In genomic region chr4:134673882-134674463, GRCm38 (mm10) we compare ENCODE assay signal across 13 mouse cellular contexts. TPM values are rescaled to one million over a fixed set of nuclear protein-coding genes. Genes with fewer than 3 reads are reported as not detected.
DNase-seq lines count a peak whose midpoint lies in the region; ATAC-seq and TF ChIP-seq lines count a peak whose summit lies in the region.
"Had no signal": no experiment of that assay in that cellular context is flagged by ENCODE, and none has a peak within 500 bp of the region (broad histone marks: within the 10 kb centered on the region; RNA-seq: fewer than 3 reads in every experiment).

No protein-coding gene starts in this region.

- H3K9ac ChIP-seq in forebrain, embryonic 14.5 days (ENCODE audit: low read length) = no peak overlapping the region
- no peak overlapping the region for H3K9ac ChIP-seq in forebrain, embryonic 11.5 days (ENCODE audit: low read length)
- H3K9ac ChIP-seq in midbrain, embryonic 11.5 days (ENCODE audit: low read length) = no peak overlapping the region
- no peak overlapping the region for H3K9ac ChIP-seq in midbrain, postnatal 0 days (replicated peaks; ENCODE audit: low read length, poor library complexity, severe bottlenecking)
- H3K9ac ChIP-seq: limb, embryonic 12.5 days had no signal

- no peaks in the 10 kb centered on the region for H3K36me3 ChIP-seq in forebrain, embryonic 14.5 days (ENCODE audit: control insufficient read depth, insufficient read depth, low read length)
- no peaks in the 10 kb centered on the region for H3K36me3 ChIP-seq in forebrain, embryonic 11.5 days (ENCODE audit: control insufficient read depth, insufficient read depth, low read length)
- H3K36me3 ChIP-seq in midbrain, embryonic 11.5 days (ENCODE audit: control insufficient read depth, insufficient read depth, low read length) = no peaks in the 10 kb centered on the region
- no peaks in the 10 kb centered on the region for H3K36me3 ChIP-seq in midbrain, embryonic 10.5 days
- H3K36me3 ChIP-seq in midbrain, postnatal 0 days (ENCODE audit: insufficient read depth, low read length) = no peaks in the 10 kb centered on the region
- H3K36me3 ChIP-seq: limb, embryonic 12.5 days had no signal

- no peaks in the 10 kb centered on the region for H3K9me3 ChIP-seq in forebrain, embryonic 14.5 days (replicated peaks; ENCODE audit: control insufficient read depth, low read length)
- H3K9me3 ChIP-seq in forebrain, embryonic 11.5 days (ENCODE audit: control insufficient read depth, low read length) = no peaks in the 10 kb centered on the region
- H3K9me3 ChIP-seq in midbrain, embryonic 11.5 days (ENCODE audit: control insufficient read depth, low read length) = no peaks in the 10 kb centered on the region
- H3K9me3 ChIP-seq in midbrain, embryonic 10.5 days (replicated peaks) = no peaks in the 10 kb centered on the region
- no peaks in the 10 kb centered on the region for H3K9me3 ChIP-seq in midbrain, postnatal 0 days (ENCODE audit: low read length)
- H3K9me3 ChIP-seq: limb, embryonic 12.5 days had no signal

- no peak overlapping the region for H3K27ac ChIP-seq in forebrain, embryonic 14.5 days (ENCODE audit: low read depth, low read length)
- H3K27ac ChIP-seq in forebrain, embryonic 11.5 days (ENCODE audit: low read depth, low read length) = no peak overlapping the region
- no peak overlapping the region for H3K27ac ChIP-seq in midbrain, embryonic 11.5 days (ENCODE audit: low read depth, low read length)
- H3K27ac ChIP-seq in midbrain, embryonic 10.5 days (replicated peaks) = no peak overlapping the region
- H3K27ac ChIP-seq in midbrain, postnatal 0 days (ENCODE audit: low read depth, low read length) = no peak overlapping the region
- H3K27ac ChIP-seq: heart, adult 2 months; limb, embryonic 12.5 days had no signal

- ATAC-seq in forebrain, embryonic 14.5 days = no peak
- ATAC-seq in forebrain, embryonic 11.5 days (replicated peaks; ENCODE audit: low FRiP score) = no peak
- no peak for ATAC-seq in midbrain, embryonic 11.5 days (ENCODE audit: low FRiP score)
- peak; percentile 47; the same call in 1 of the 2 replicates for ATAC-seq in midbrain, postnatal 0 days (ENCODE audit: low FRiP score)
- ATAC-seq: lung, postnatal 0 days had no signal

- H3K4me3 ChIP-seq in forebrain, embryonic 14.5 days (ENCODE audit: low read depth, low read length) = no peak overlapping the region
- H3K4me3 ChIP-seq in forebrain, embryonic 11.5 days (ENCODE audit: low read depth, low read length) = no peak overlapping the region
- no peak overlapping the region for H3K4me3 ChIP-seq in midbrain, embryonic 11.5 days (ENCODE audit: low read depth, low read length)
- no peak overlapping the region for H3K4me3 ChIP-seq in midbrain, embryonic 10.5 days
- no peak overlapping the region for H3K4me3 ChIP-seq in midbrain, postnatal 0 days (ENCODE audit: low read depth, low read length)
- H3K4me3 ChIP-seq: heart, adult 2 months; limb, embryonic 12.5 days had no signal

- peak; percentile 35 for DNase-seq in forebrain, embryonic 14.5 days (ENCODE audit: low spot score)
- DNase-seq in forebrain, embryonic 11.5 days (ENCODE audit: low spot score) = no peak
- DNase-seq in midbrain, embryonic 11.5 days (ENCODE audit: low spot score, missing footprints) = peak; percentile 60
- no peak for DNase-seq in midbrain, embryonic 10.5 days (ENCODE audit: low spot score)
- DNase-seq in cerebellum, postnatal 14 days = peak; percentile 78
- peak; percentile 85 for DNase-seq in midbrain, postnatal 0 days (ENCODE audit: low spot score)
- DNase-seq in spleen, postnatal 14 days (ENCODE audit: low spot score in 2 of 2) = no peak
- DNase-seq in heart, postnatal 36 days = no peak
- DNase-seq: adrenal gland, adult 2 months; kidney, postnatal 36 days had no signal

- H3K4me2 ChIP-seq in forebrain, embryonic 14.5 days (ENCODE audit: low read length) = no peak overlapping the region
- no peak overlapping the region for H3K4me2 ChIP-seq in forebrain, embryonic 11.5 days (ENCODE audit: low read depth, low read length, severe bottlenecking)
- no peak overlapping the region for H3K4me2 ChIP-seq in midbrain, embryonic 11.5 days
- no peak overlapping the region for H3K4me2 ChIP-seq in midbrain, postnatal 0 days (ENCODE audit: low read depth, low read length, poor library complexity, severe bottlenecking)
- H3K4me2 ChIP-seq: limb, embryonic 12.5 days had no signal

- no peaks in the 10 kb centered on the region for H3K27me3 ChIP-seq in forebrain, embryonic 14.5 days (replicated peaks; ENCODE audit: control insufficient read depth, insufficient read depth, low read length)
- H3K27me3 ChIP-seq in forebrain, embryonic 11.5 days (ENCODE audit: control insufficient read depth, insufficient read depth, low read length) = no peaks in the 10 kb centered on the region
- no peaks in the 10 kb centered on the region for H3K27me3 ChIP-seq in midbrain, embryonic 11.5 days (ENCODE audit: control insufficient read depth, insufficient read depth, low read length)
- H3K27me3 ChIP-seq in midbrain, embryonic 10.5 days (ENCODE audit: low read depth, poor library complexity, severe bottlenecking) = peaks cover 26% of the 10 kb centered on the region; the same call in 1 of the 2 replicates
- H3K27me3 ChIP-seq in midbrain, postnatal 0 days (ENCODE audit: insufficient read depth, low read length) = no peaks in the 10 kb centered on the region
- H3K27me3 ChIP-seq: limb, embryonic 12.5 days had no signal

- no peak for TF ChIP-seq CTCF in midbrain, postnatal 0 days (IDR thresholded peaks at IDR 0.05)

- H3K4me1 ChIP-seq in forebrain, embryonic 14.5 days (ENCODE audit: control insufficient read depth, insufficient read depth, low read length) = peaks cover 10% of the 10 kb centered on the region
- peaks cover 4% of the 10 kb centered on the region; the same call in 1 of the 2 replicates for H3K4me1 ChIP-seq in forebrain, embryonic 11.5 days (replicated peaks; ENCODE audit: control insufficient read depth, insufficient read depth, low read length)
- peaks cover 20% of the 10 kb centered on the region for H3K4me1 ChIP-seq in midbrain, embryonic 11.5 days (ENCODE audit: control insufficient read depth, insufficient read depth, low read length)
- H3K4me1 ChIP-seq in midbrain, embryonic 10.5 days = peaks cover 77% of the 10 kb centered on the region
- peaks cover 7% of the 10 kb centered on the region; the same call in 1 of the 2 replicates for H3K4me1 ChIP-seq in midbrain, postnatal 0 days (ENCODE audit: insufficient read depth, low read length)

- intact Hi-C loops in heart, postnatal 36 days (cut with DNase I) = no loop called here

- 63% methylated on average over 12 of the region's 12 CpGs for WGBS in forebrain, embryonic 14.5 days
- 83% methylated on average over 12 of the region's 12 CpGs for WGBS in forebrain, embryonic 11.5 days
- WGBS in midbrain, embryonic 11.5 days = 82% methylated on average over 12 of the region's 12 CpGs
- WGBS in midbrain, embryonic 10.5 days = 91% methylated on average over 12 of the region's 12 CpGs
- 69% methylated on average over 12 of the region's 12 CpGs for WGBS in midbrain, postnatal 0 days

RNA-seq across cellular contexts. Expression of gene Man1c1, which starts 30.1 kb away (rescaled TPM):
- 1.5 and 1.9 TPM in 2 replicates for polyA plus RNA-seq in forebrain, embryonic 14.5 days (2014; fragmentation: Nextera tagmentation; extraction: Ambion mirVana)
- polyA plus RNA-seq in forebrain, embryonic 11.5 days (2014; fragmentation: Nextera tagmentation; extraction: Ambion mirVana) = 5.2 and 5.3 TPM in 2 replicates
- polyA plus RNA-seq in midbrain, embryonic 11.5 days (2014; fragmentation: Nextera tagmentation; extraction: Ambion mirVana) = 3.1 and 3.2 TPM in 2 replicates
- 2.8 and 3.1 TPM in 2 replicates for polyA plus RNA-seq in midbrain, embryonic 10.5 days (2016; fragmentation: Nextera tagmentation; extraction: Ambion mirVana)
- 17.1 and 28.7 TPM in 2 replicates for total RNA-seq in midbrain, postnatal 0 days (2014; rRNA removed)
- polyA plus RNA-seq in midbrain, postnatal 0 days (2015; fragmentation: Nextera tagmentation; extraction: Ambion mirVana) = 2.7 and 3.4 TPM in 2 replicates
- 10 to 100 TPM; 22.0 to 23.2 TPM for total RNA-seq in heart, postnatal 36 days (2021)

Comparison
In these comparisons a context has a peak if more than half of its experiments do, and no peak if none do; other contexts are left out.
1. DNase-seq: peak in forebrain, embryonic 14.5 days (single experiment), midbrain, embryonic 11.5 days (single experiment), cerebellum, postnatal 14 days (2 of 2) and midbrain, postnatal 0 days (single experiment); none in forebrain, embryonic 11.5 days (single experiment), midbrain, embryonic 10.5 days (single experiment), spleen, postnatal 14 days (0 of 2) and heart, postnatal 36 days (0 of 2).